Mouse (Mus musculus) embryonic fibroblast, embryonic 13.5 days (primary cell): ENCODE measurements at regions not wholly inside any gene's neighbourhood (a gene's known extent, or its start where the extent isn't known, plus 50 kb on each side); places are given as distances from the start of the nearest gene placed in this dataset.

Source experiments
- CTCF ChIP-seq: IDR thresholded peaks from 2 replicates; pipeline ENCODE4 v1.5.1; 2011; ENCODE audit warnings: mild to moderate bottlenecking, control low read depth, low read length, moderate library complexity, borderline replicate concordance; ENCODE audit not compliant: insufficient read depth
- POLR2A ChIP-seq: IDR thresholded peaks from 2 replicates; pipeline ENCODE4 v1.6.1; 2011; ENCODE audit warnings: low read depth, mild to moderate bottlenecking, control low read depth, low read length, moderate library complexity

- TF ChIP-seq CTCF = no peak
- TF ChIP-seq POLR2A = no peak
These were observed 354.2 kb upstream of the Col3a1 start for GRCm38 (mm10) chr1:44957125-44957524.
